In genomic region chr9:47440128-47440527, GRCm38 (mm10) we compare ENCODE assay signal across 9 mouse cellular contexts.
A peak's percentile ranks its signal among the peaks of the same experiment; 100 is the strongest.
DNase-seq lines count a peak whose midpoint lies in the region; ATAC-seq lines count a peak whose summit lies in the region.
"Had no signal": no experiment of that assay in that cellular context is flagged by ENCODE, and none has a peak within 500 bp of the region (broad histone marks: within the 10 kb centered on the region; RNA-seq: fewer than 3 reads in every experiment).

No protein-coding gene starts in this region.

- peak overlapping the region; percentile 12; the same call in 1 of the 2 replicates for H3K4me3 ChIP-seq in lung, embryonic 15.5 days
- H3K4me3 ChIP-seq in limb, embryonic 13.5 days: peak overlapping the region; percentile 24; the same call in 1 of the 2 replicates
- no peak overlapping the region for H3K4me3 ChIP-seq in stomach, embryonic 15.5 days (replicated peaks)
- H3K4me3 ChIP-seq: liver, embryonic 15.5 days had no signal

- H3K36me3 ChIP-seq in lung, embryonic 15.5 days: no peaks in the 10 kb centered on the region
- H3K36me3 ChIP-seq in limb, embryonic 13.5 days: no peaks in the 10 kb centered on the region
- H3K36me3 ChIP-seq in stomach, embryonic 15.5 days: no peaks in the 10 kb centered on the region
- H3K36me3 ChIP-seq: liver, embryonic 15.5 days had no signal

- 22% methylated on average over 6 of the region's 6 CpGs for WGBS in lung, embryonic 15.5 days
- 26% methylated on average over 6 of the region's 6 CpGs for WGBS in limb, embryonic 13.5 days
- WGBS in stomach, embryonic 15.5 days: 29% methylated on average over 6 of the region's 6 CpGs

- H3K9me3 ChIP-seq in lung, embryonic 15.5 days: no peaks in the 10 kb centered on the region
- H3K9me3 ChIP-seq in limb, embryonic 13.5 days: no peaks in the 10 kb centered on the region
- no peaks in the 10 kb centered on the region for H3K9me3 ChIP-seq in stomach, embryonic 15.5 days
- H3K9me3 ChIP-seq: liver, embryonic 15.5 days had no signal

- no peak for ATAC-seq in lung, embryonic 15.5 days (ENCODE audit: borderline replicate concordance, extremely low read depth, low FRiP score, low TSS enrichment)
- ATAC-seq in limb, embryonic 13.5 days (ENCODE audit: low FRiP score, low read depth): no peak
- ATAC-seq in stomach, embryonic 15.5 days (ENCODE audit: insufficient read depth, low FRiP score, low read depth): no peak

- H3K27me3 ChIP-seq in lung, embryonic 15.5 days: no peaks in the 10 kb centered on the region
- H3K27me3 ChIP-seq in limb, embryonic 13.5 days: peaks cover 18% of the 10 kb centered on the region; the same call in 1 of the 2 replicates
- H3K27me3 ChIP-seq in stomach, embryonic 15.5 days (replicated peaks): no peaks in the 10 kb centered on the region
- H3K27me3 ChIP-seq: liver, embryonic 15.5 days had no signal

- peak; percentile 26 to 44 for DNase-seq in cerebellum, adult 18-20 months
- no peak for DNase-seq in cerebellum, adult 8-10 months
- DNase-seq in lung, postnatal 14 days: no peak
- no peak for DNase-seq in urinary bladder, adult 2 months (ENCODE audit: low spot score)
- DNase-seq in thymus, postnatal 10 days (ENCODE audit: low spot score in 2 of 2): no peak

- H3K27ac ChIP-seq in lung, embryonic 15.5 days: no peak overlapping the region
- no peak overlapping the region for H3K27ac ChIP-seq in limb, embryonic 13.5 days
- H3K27ac ChIP-seq in stomach, embryonic 15.5 days: no peak overlapping the region
- H3K27ac ChIP-seq: liver, embryonic 15.5 days had no signal

- peaks cover 6% of the 10 kb centered on the region; the same call in 1 of the 2 replicates for H3K4me1 ChIP-seq in lung, embryonic 15.5 days
- H3K4me1 ChIP-seq in limb, embryonic 13.5 days: peaks cover 12% of the 10 kb centered on the region
- no peaks in the 10 kb centered on the region for H3K4me1 ChIP-seq in stomach, embryonic 15.5 days
- H3K4me1 ChIP-seq: liver, embryonic 15.5 days had no signal

- peak overlapping the region; percentile 43 for H3K4me2 ChIP-seq in lung, embryonic 15.5 days
- H3K4me2 ChIP-seq in limb, embryonic 13.5 days (replicated peaks): peak overlapping the region; percentile 55
- H3K4me2 ChIP-seq in stomach, embryonic 15.5 days: peak overlapping the region; percentile 49
- H3K4me2 ChIP-seq: liver, embryonic 15.5 days had no signal

- no peak overlapping the region for H3K9ac ChIP-seq in lung, embryonic 15.5 days
- H3K9ac ChIP-seq in limb, embryonic 13.5 days: no peak overlapping the region
- H3K9ac ChIP-seq in stomach, embryonic 15.5 days: no peak overlapping the region
- H3K9ac ChIP-seq: liver, embryonic 15.5 days had no signal

Comparison
In these comparisons a context has a peak if more than half of its experiments do, and no peak if none do; other contexts are left out.
1. DNase-seq: peak in cerebellum, adult 18-20 months (2 of 2); none in cerebellum, adult 8-10 months (single experiment), lung, postnatal 14 days (single experiment), urinary bladder, adult 2 months (single experiment) and thymus, postnatal 10 days (0 of 2).
2. Peak in every context shown above with its lines, with median percentiles within 50 percentile points of each other: H3K4me2 ChIP-seq.